Mouse (Mus musculus) lung, adult 2 months (tissue): ENCODE results near the gene Pfn1. TPM values are rescaled to one million over a fixed set of nuclear protein-coding genes. Genes with fewer than 3 reads are reported as not detected.

ENCODE experiments used
- DNase-seq: peaks from one replicate; pipeline ENCODE4 v3.0.0; 2022
- H3K4me1 ChIP-seq: fragments of 200-500 bp; 2 replicates; pipeline ENCODE4 v1.6.1; 2011; ENCODE audit warnings: low read length; ENCODE audit not compliant: control insufficient read depth, insufficient read depth
- H3K4me3 ChIP-seq: fragments of 200-500 bp; replicated peaks from 2 replicates; pipeline ENCODE3; 2011; ENCODE audit warnings: low read depth, mild to moderate bottlenecking, control low read depth, low read length; ENCODE audit errors: extremely low read depth
- CTCF ChIP-seq: fragments of 200-500 bp; IDR thresholded peaks from 2 replicates; pipeline ENCODE4 v1.5.1; 2011; ENCODE audit warnings: mild to moderate bottlenecking, low read length, control low read depth; ENCODE audit not compliant: insufficient read depth
- POLR2A ChIP-seq: fragments of 200-500 bp; IDR thresholded peaks from 2 replicates; pipeline ENCODE4 v1.6.1; 2011; ENCODE audit warnings: low read depth, mild to moderate bottlenecking, control low read depth, low read length, borderline replicate concordance; ENCODE audit errors: extremely low read depth
- WGBS: fragments of 180-500 bp; shearing (Covaris S2); methylation state at CpG from one replicate; pipeline ENCODE4 v1.1.7; 2018; 5-methylcytosine and 5-hydroxymethylcytosine counted together
- polyA plus RNA-seq: library from polyadenylated mRNA; depleted of rRNA; stranded (reverse); fragments of >200 nt; gene quantifications from 2 replicates; pipeline ENCODE4 v1.2.3, GENCODE M21; 2012; rRNA removed

Pfn1 gene
- polyA plus RNA-seq: 933 and 1,129 TPM in 2 replicates

- Histone ChIP-seq H3K4me3 (peak within 1 kb of the TSS; percentile 93), H3K4me1 (peaks cover 24% of the 10 kb centered on the region)
- peak; percentile 70 for DNase-seq
- TF ChIP-seq POLR2A (peak; percentile 89), CTCF (no peak)
- under 1% methylated on average over 60 of the region's 61 CpGs for WGBS
Observed at GRCm38 (mm10) chr11:70654198-70654922, at the start of gene Pfn1. Pfn1 (minus strand) TSS chr11:70654644.

GRCm38 (mm10) chr11:70702781-70703180 lies 48.3 kb upstream of the Pfn1 start:
- WGBS: 33% methylated on average over 6 of the region's 6 CpGs
- H3K4me3 ChIP-seq: no peak overlapping the region
- H3K4me1 ChIP-seq: peaks cover 7% of the 10 kb centered on the region
- TF ChIP-seq POLR2A (no peak), CTCF (no peak)
- DNase-seq: no peak

- WGBS: 67% methylated on average over 6 of the region's 6 CpGs
- Histone ChIP-seq H3K4me1 (peaks cover 7% of the 10 kb centered on the region), H3K4me3 (no peak overlapping the region)
- TF ChIP-seq POLR2A: no peak
- no peak for TF ChIP-seq CTCF
- no peak for DNase-seq
Observed at GRCm38 (mm10) chr11:70701984-70702733, 47.7 kb upstream of the Pfn1 start.

- no peak for DNase-seq
Observed at GRCm38 (mm10) chr11:70701221-70701955, 46.9 kb upstream of the Pfn1 start.

GRCm38 (mm10) chr11:70700613-70701012 lies 46.2 kb upstream of the Pfn1 start:
- Histone ChIP-seq H3K4me1 (peaks cover 7% of the 10 kb centered on the region), H3K4me3 (peak overlapping the region; percentile 98)
- TF ChIP-seq POLR2A: no peak; the same call in 1 of the 2 replicates
- TF ChIP-seq CTCF: no peak
- 1% methylated on average over 34 of the region's 34 CpGs for WGBS
- DNase-seq: peak; percentile 78

More at GRCm38 (mm10) chr11:70701221-70701955, 46.9 kb upstream of the Pfn1 start:
- TF ChIP-seq CTCF: no peak
- Histone ChIP-seq H3K4me1 (peaks cover 7% of the 10 kb centered on the region), H3K4me3 (peak overlapping the region; percentile 98)
- WGBS: 13% methylated on average over 10 of the region's 10 CpGs

- Histone ChIP-seq H3K4me1 (peaks cover 7% of the 10 kb centered on the region), H3K4me3 (peak within 1 kb of the TSS; percentile 98)
- 1% methylated on average over 64 of the region's 69 CpGs for WGBS
- TF ChIP-seq CTCF: no peak
- peak; percentile 97; the same call in 1 of the 2 replicates for TF ChIP-seq POLR2A
- peak; percentile 99 for DNase-seq
Observed at GRCm38 (mm10) chr11:70699722-70700556, 45.5 kb upstream of the Pfn1 start, which contains the start of the genes Inca1 and Kif1c. Inca1 (minus strand) TSS chr11:70700155. Kif1c (plus strand) TSS chr11:70700548.

- TF ChIP-seq CTCF: no peak
- no peak for TF ChIP-seq POLR2A
- no peak for DNase-seq
- Histone ChIP-seq H3K4me1 (peaks cover 7% of the 10 kb centered on the region), H3K4me3 (no peak overlapping the region)
- WGBS: 86% methylated on average over 2 of the region's 2 CpGs
Observed at GRCm38 (mm10) chr11:70699051-70699450, 44.6 kb upstream of the Pfn1 start.

GRCm38 (mm10) chr11:70697376-70697775 lies 42.9 kb upstream of the Pfn1 start:
- H3K4me1 ChIP-seq: peaks cover 4% of the 10 kb centered on the region
- WGBS: 78% methylated on average over 3 of the region's 3 CpGs
- no peak for DNase-seq
- TF ChIP-seq CTCF: no peak
- TF ChIP-seq POLR2A: no peak
- no peak overlapping the region for H3K4me3 ChIP-seq
